Mouse (Mus musculus): ENCODE data around the gene Nat8.
"Not testable (repeated sequence)": the region's sequence is repeated elsewhere in the genome, so short reads cannot be mapped to it uniquely, and the experiment has no call there.

Gene Nat8

GRCm38 (mm10) chr6:85836098-85836497 is 4.2 kb upstream of the Nat8 start:
- not testable (repeated sequence) for DNase-seq (ENCODE audit: low spot score in 2 of 2)

GRCm38 (mm10) chr6:85835104-85835503 is 3.2 kb upstream of the Nat8 start:
- DNase-seq (ENCODE audit: low spot score in 2 of 2), result not testable (repeated sequence)

- DNase-seq (ENCODE audit: low spot score in 2 of 2), result not testable (repeated sequence)
Observed at GRCm38 (mm10) chr6:85834504-85835100, 2.7 kb upstream of the Nat8 start.

GRCm38 (mm10) chr6:85829462-85829861 is 2.4 kb downstream of the Nat8 start:
- DNase-seq (ENCODE audit: low spot score in 2 of 2), result no peak

GRCm38 (mm10) chr6:85825886-85826285 is 6.0 kb downstream of the Nat8 start:
- no peak for DNase-seq (ENCODE audit: low spot score in 2 of 2)

- no peak for DNase-seq (ENCODE audit: low spot score in 2 of 2)
Observed at GRCm38 (mm10) chr6:85823382-85824090, 8.3 kb downstream of the Nat8 start.

- DNase-seq (ENCODE audit: low spot score in 2 of 2), result no peak
Observed at GRCm38 (mm10) chr6:85822286-85822685, 9.6 kb downstream of the Nat8 start.

- DNase-seq (ENCODE audit: low spot score in 2 of 2), result no peak
Observed at GRCm38 (mm10) chr6:85820837-85821236, 11.0 kb downstream of the Nat8 start, which contains the start of the genes Nat8f6 and Nat8f5. Gene Nat8f6 (minus strand): TSS chr6:85820954. Gene Nat8f5 (minus strand): TSS chr6:85820972.

GRCm38 (mm10) chr6:85818338-85818737 is 13.5 kb downstream of the Nat8 start:
- DNase-seq (ENCODE audit: low spot score in 2 of 2), result no peak

- DNase-seq (ENCODE audit: low spot score in 2 of 2), result no peak
Observed at GRCm38 (mm10) chr6:85813339-85813738, 18.5 kb downstream of the Nat8 start.

- not testable (repeated sequence) for DNase-seq (ENCODE audit: low spot score in 2 of 2)
Observed at GRCm38 (mm10) chr6:85810942-85811537, 20.8 kb downstream of the Nat8 start.

GRCm38 (mm10) chr6:85810514-85810913 is 21.4 kb downstream of the Nat8 start:
- not testable (repeated sequence) for DNase-seq (ENCODE audit: low spot score in 2 of 2)

- not testable (repeated sequence) for DNase-seq (ENCODE audit: low spot score in 2 of 2)
Observed at GRCm38 (mm10) chr6:85809784-85810183, 22.1 kb downstream of the Nat8 start.

GRCm38 (mm10) chr6:85803180-85803579 is 28.7 kb downstream of the Nat8 start:
- DNase-seq (ENCODE audit: low spot score in 2 of 2), result not testable (repeated sequence)
